Mouse (Mus musculus): ENCODE measurements around the gene Clip4. TPM values are rescaled to one million over a fixed set of nuclear protein-coding genes. Genes with fewer than 3 reads are reported as not detected.

The Clip4 gene
- polyA plus RNA-seq, 1 experiment from 2014 or later: 3.3 TPM

GRCm38 (mm10) chr17:71782699-71783365 lies 14.6 kb downstream of the Clip4 start:
- WGBS: under 1% methylated on average over 44 of the region's 59 CpGs
- H3K4me2 ChIP-seq (replicated peaks; ENCODE audit: low read depth): peak overlapping the region; percentile 62
- H3K27me3 ChIP-seq (replicated peaks; ENCODE audit: control insufficient read depth, insufficient read depth, low read length): peaks cover 21% of the 10 kb centered on the region
- no peak for TF ChIP-seq CTCF (IDR thresholded peaks at IDR 0.05; ENCODE audit: low read depth)
- H3K4me1 ChIP-seq (replicated peaks; ENCODE audit: control insufficient read depth, insufficient read depth, low read length): no peaks in the 10 kb centered on the region
- no peaks in the 10 kb centered on the region for H3K9me3 ChIP-seq (ENCODE audit: control insufficient read depth)
- no peak overlapping the region for H3K27ac ChIP-seq (ENCODE audit: low read depth, low read length)
- peak overlapping the region; percentile 44 for H3K4me3 ChIP-seq (ENCODE audit: low read depth, low read length)
- H3K36me3 ChIP-seq (ENCODE audit: control insufficient read depth, insufficient read depth): no peaks in the 10 kb centered on the region
- no peak overlapping the region for H3K9ac ChIP-seq (ENCODE audit: low read depth, low read length)
- ATAC-seq: no peak

GRCm38 (mm10) chr17:71783366-71783735 lies 15.1 kb downstream of the Clip4 start:
- Histone ChIP-seq H3K4me1 (replicated peaks; ENCODE audit: control insufficient read depth, insufficient read depth, low read length) (no peaks in the 10 kb centered on the region), H3K4me3 (ENCODE audit: low read depth, low read length) (peak overlapping the region; percentile 44), H3K9ac (ENCODE audit: low read depth, low read length) (no peak overlapping the region), H3K4me2 (replicated peaks; ENCODE audit: low read depth) (peak overlapping the region; percentile 62), H3K9me3 (ENCODE audit: control insufficient read depth) (no peaks in the 10 kb centered on the region), H3K27me3 (replicated peaks; ENCODE audit: control insufficient read depth, insufficient read depth, low read length) (peaks cover 21% of the 10 kb centered on the region), H3K36me3 (ENCODE audit: control insufficient read depth, insufficient read depth) (no peaks in the 10 kb centered on the region), H3K27ac (ENCODE audit: low read depth, low read length) (no peak overlapping the region)
- ATAC-seq: no peak
- 14% methylated on average over 10 of the region's 10 CpGs for WGBS
- TF ChIP-seq CTCF (IDR thresholded peaks at IDR 0.05; ENCODE audit: low read depth): no peak

GRCm38 (mm10) chr17:71786456-71786855 lies 18.2 kb downstream of the Clip4 start:
- H3K36me3 ChIP-seq (ENCODE audit: control insufficient read depth, insufficient read depth): no peaks in the 10 kb centered on the region
- H3K4me3 ChIP-seq (ENCODE audit: low read depth, low read length): no peak overlapping the region
- no peak overlapping the region for H3K27ac ChIP-seq (ENCODE audit: low read depth, low read length)
- ATAC-seq: no peak
- H3K4me2 ChIP-seq (replicated peaks; ENCODE audit: low read depth): no peak overlapping the region
- TF ChIP-seq CTCF (IDR thresholded peaks at IDR 0.05; ENCODE audit: low read depth): no peak
- peaks cover 21% of the 10 kb centered on the region for H3K27me3 ChIP-seq (replicated peaks; ENCODE audit: control insufficient read depth, insufficient read depth, low read length)
- no peak overlapping the region for H3K9ac ChIP-seq (ENCODE audit: low read depth, low read length)
- H3K4me1 ChIP-seq (replicated peaks; ENCODE audit: control insufficient read depth, insufficient read depth, low read length): no peaks in the 10 kb centered on the region
- H3K9me3 ChIP-seq (ENCODE audit: control insufficient read depth): no peaks in the 10 kb centered on the region

- Histone ChIP-seq H3K27me3 (replicated peaks; ENCODE audit: control insufficient read depth, insufficient read depth, low read length) (no peaks in the 10 kb centered on the region), H3K36me3 (ENCODE audit: control insufficient read depth, insufficient read depth) (no peaks in the 10 kb centered on the region), H3K4me3 (ENCODE audit: low read depth, low read length) (no peak overlapping the region), H3K27ac (ENCODE audit: low read depth, low read length) (no peak overlapping the region), H3K4me1 (replicated peaks; ENCODE audit: control insufficient read depth, insufficient read depth, low read length) (no peaks in the 10 kb centered on the region), H3K4me2 (replicated peaks; ENCODE audit: low read depth) (no peak overlapping the region), H3K9ac (ENCODE audit: low read depth, low read length) (no peak overlapping the region), H3K9me3 (ENCODE audit: control insufficient read depth) (no peaks in the 10 kb centered on the region)
- WGBS: 84% methylated on average over 4 of the region's 4 CpGs
- ATAC-seq: no peak
- TF ChIP-seq CTCF (IDR thresholded peaks at IDR 0.05; ENCODE audit: low read depth): no peak
These were observed 22.8 kb downstream of the Clip4 start for GRCm38 (mm10) chr17:71791109-71791508.

- H3K27ac ChIP-seq (ENCODE audit: low read depth, low read length): no peak overlapping the region
- no peak overlapping the region for H3K4me2 ChIP-seq (replicated peaks; ENCODE audit: low read depth)
- H3K9me3 ChIP-seq (ENCODE audit: control insufficient read depth): no peaks in the 10 kb centered on the region
- TF ChIP-seq CTCF (IDR thresholded peaks at IDR 0.05; ENCODE audit: low read depth): no peak
- ATAC-seq: no peak
- WGBS: 45% methylated on average over 4 of the region's 4 CpGs
- H3K36me3 ChIP-seq (ENCODE audit: control insufficient read depth, insufficient read depth): no peaks in the 10 kb centered on the region
- no peak overlapping the region for H3K9ac ChIP-seq (ENCODE audit: low read depth, low read length)
- H3K27me3 ChIP-seq (replicated peaks; ENCODE audit: control insufficient read depth, insufficient read depth, low read length): no peaks in the 10 kb centered on the region
- no peaks in the 10 kb centered on the region for H3K4me1 ChIP-seq (replicated peaks; ENCODE audit: control insufficient read depth, insufficient read depth, low read length)
- no peak overlapping the region for H3K4me3 ChIP-seq (ENCODE audit: low read depth, low read length)
These were observed 23.3 kb downstream of the Clip4 start for GRCm38 (mm10) chr17:71791622-71792021.

GRCm38 (mm10) chr17:71795521-71796205 lies 27.4 kb downstream of the Clip4 start:
- H3K4me3 ChIP-seq (ENCODE audit: low read depth, low read length): no peak overlapping the region
- no peaks in the 10 kb centered on the region for H3K4me1 ChIP-seq (replicated peaks; ENCODE audit: control insufficient read depth, insufficient read depth, low read length)
- no peaks in the 10 kb centered on the region for H3K9me3 ChIP-seq (ENCODE audit: control insufficient read depth)
- no peak for TF ChIP-seq CTCF (IDR thresholded peaks at IDR 0.05; ENCODE audit: low read depth)
- H3K9ac ChIP-seq (ENCODE audit: low read depth, low read length): no peak overlapping the region
- no peak overlapping the region for H3K27ac ChIP-seq (ENCODE audit: low read depth, low read length)
- no peaks in the 10 kb centered on the region for H3K27me3 ChIP-seq (replicated peaks; ENCODE audit: control insufficient read depth, insufficient read depth, low read length)
- no peak for ATAC-seq
- no peak overlapping the region for H3K4me2 ChIP-seq (replicated peaks; ENCODE audit: low read depth)
- 69% methylated on average over 15 of the region's 15 CpGs for WGBS
- H3K36me3 ChIP-seq (ENCODE audit: control insufficient read depth, insufficient read depth): no peaks in the 10 kb centered on the region
